Mouse (Mus musculus): Measurements from ENCODE around the gene Zic4.
A peak's percentile ranks its signal among the peaks of the same experiment; 100 is the strongest.

Zic4 gene

GRCm38 (mm10) chr9:91361856-91362601, at the start of gene Zic4:
TSS of gene Zic4 (plus strand) at chr9:91362413.
- ATAC-seq (ENCODE audit: insufficient number of reproducible peaks, low FRiP score, low TSS enrichment): no peak

- peak; percentile 92 for ATAC-seq (ENCODE audit: insufficient number of reproducible peaks, low FRiP score, low TSS enrichment)
Measured at GRCm38 (mm10) chr9:91347591-91347990, 14.6 kb upstream of the Zic4 start.

GRCm38 (mm10) chr9:91348746-91349145, 13.5 kb upstream of the Zic4 start:
- no peak for ATAC-seq (ENCODE audit: insufficient number of reproducible peaks, low FRiP score, low TSS enrichment)

- no peak for ATAC-seq (ENCODE audit: insufficient number of reproducible peaks, low FRiP score, low TSS enrichment)
Measured at GRCm38 (mm10) chr9:91350211-91350791, 11.9 kb upstream of the Zic4 start.

DNA sequence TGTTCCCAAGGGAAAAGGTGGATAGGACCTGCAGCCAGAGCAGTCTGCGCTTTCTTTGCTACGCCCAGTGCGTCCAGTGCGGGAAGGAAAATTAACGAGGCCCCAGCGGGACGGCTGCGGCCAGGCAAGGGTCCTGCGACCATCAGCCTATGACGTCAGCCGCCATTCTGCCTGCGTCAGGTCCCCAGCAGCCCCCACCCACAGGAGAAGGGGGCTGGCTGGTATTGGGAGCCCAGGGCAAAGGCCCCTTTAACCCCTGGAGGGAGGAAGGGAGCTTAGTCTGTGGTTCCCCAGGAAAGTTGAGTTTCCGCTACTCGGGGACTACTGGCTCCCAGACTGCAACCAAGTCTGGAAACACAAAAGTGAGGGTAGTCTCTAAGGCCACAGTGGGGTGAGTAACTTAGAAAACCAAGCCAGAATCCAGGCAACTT, 11.3 kb upstream of the Zic4 start:
- no peak for ATAC-seq (ENCODE audit: insufficient number of reproducible peaks, low FRiP score, low TSS enrichment)

DNA sequence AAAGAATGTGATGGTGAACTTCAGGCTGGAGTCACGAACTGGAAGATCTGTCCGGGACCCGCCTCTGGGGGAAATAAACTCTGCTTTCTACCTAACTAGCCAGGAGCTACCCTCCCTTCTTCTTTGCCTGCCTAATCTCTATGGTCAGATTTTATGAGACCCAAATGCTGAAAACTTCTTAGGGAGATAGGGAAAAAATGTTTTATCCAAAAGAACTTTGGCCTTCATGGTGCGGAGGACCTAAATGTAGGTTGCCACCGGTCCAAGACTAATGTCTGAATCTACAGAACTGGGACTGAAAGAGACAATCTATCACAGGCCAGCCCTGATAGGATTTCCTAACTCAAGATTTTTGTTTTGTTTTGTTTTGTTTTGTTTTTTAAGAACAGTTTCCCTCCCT, 10.9 kb upstream of the Zic4 start:
- no peak for ATAC-seq (ENCODE audit: insufficient number of reproducible peaks, low FRiP score, low TSS enrichment)

DNA sequence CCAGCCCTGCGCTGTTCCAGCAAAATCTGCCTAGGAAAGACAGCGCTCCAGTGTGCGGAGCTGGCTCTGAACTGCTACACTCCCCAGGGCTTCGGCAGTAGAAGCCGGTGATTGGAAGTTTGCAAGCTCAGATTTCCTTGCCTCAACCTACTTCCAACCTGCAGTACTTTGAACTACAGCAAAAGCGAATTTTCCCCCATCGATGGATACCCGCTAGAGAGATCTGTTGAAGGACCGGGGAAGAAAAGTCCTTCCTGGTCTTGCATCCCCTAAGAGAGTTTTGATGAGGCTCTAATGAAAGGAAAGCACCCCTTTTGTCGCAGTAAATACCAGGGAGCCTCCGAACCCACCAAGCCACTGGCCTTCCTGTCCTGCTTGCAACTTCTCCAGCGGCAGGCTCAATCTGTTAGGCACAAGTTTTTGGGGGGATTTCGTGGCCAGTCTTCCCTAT, 10.2 kb upstream of the Zic4 start:
- ATAC-seq (ENCODE audit: insufficient number of reproducible peaks, low FRiP score, low TSS enrichment): no peak

DNA sequence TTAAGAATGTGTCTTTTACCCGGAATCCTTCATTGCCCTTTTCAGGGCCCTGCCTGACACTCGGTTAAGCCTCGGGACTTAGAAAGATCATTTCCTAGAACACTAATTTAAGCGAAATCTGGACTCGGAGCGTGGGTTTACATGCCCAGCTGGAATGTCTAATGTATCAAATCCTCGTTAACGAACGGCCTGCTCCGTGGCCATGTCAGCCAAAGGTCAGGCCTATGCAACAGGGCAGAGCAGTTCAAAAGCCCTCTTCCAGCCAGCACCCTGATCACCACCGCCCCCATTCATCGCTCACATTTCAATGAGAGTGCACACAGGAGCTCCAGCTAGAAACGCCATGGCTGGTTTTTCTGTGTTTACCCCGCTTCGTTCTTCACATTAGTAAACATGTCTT, 9.4 kb upstream of the Zic4 start:
- no peak for ATAC-seq (ENCODE audit: insufficient number of reproducible peaks, low FRiP score, low TSS enrichment)

- no peak for ATAC-seq (ENCODE audit: insufficient number of reproducible peaks, low FRiP score, low TSS enrichment)
Measured at GRCm38 (mm10) chr9:91353551-91354433, 8.4 kb upstream of the Zic4 start.

DNA sequence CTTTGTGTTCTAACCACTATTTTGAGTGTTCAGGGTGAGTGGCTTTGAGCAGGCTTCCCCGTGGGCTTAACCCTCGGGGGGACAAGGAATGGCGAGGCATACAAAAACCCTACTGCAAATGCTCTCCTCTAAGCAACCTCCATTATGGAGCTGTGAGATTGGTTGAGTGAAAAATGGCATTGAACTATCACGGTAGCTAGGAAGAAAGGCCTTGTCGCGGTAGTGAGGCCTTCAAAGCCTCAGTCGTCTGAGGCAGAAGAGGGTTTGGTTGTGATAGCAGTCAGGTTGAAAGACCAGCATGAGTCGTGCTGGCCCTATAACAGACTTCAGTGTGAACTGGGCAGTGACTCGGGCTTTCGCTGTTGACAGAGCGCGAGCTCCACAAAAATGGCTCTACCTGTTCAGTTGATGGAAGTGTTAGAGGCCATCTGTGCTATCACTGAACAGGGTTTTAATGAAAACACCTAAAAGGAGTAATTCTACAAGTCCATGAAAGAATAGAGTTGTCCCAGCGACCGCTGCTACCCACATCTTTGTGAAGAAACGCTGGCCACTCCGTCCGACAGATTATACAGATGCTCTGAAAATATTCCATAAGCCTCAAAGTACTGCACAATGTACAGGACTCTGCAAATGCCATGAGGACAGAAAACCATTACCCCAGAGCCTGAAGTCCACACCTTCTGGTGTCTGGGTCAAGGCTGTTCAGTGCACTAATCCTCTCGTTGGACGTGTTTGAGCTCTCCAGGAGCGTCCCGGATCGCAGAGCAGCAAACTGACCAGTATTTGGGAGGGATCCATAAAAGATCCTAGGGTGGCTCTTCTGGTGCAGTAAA, 7.6 kb upstream of the Zic4 start:
- ATAC-seq (ENCODE audit: insufficient number of reproducible peaks, low FRiP score, low TSS enrichment): 0 out of 2 replicates have a peak, but pooled peaks have one; percentile 24

DNA sequence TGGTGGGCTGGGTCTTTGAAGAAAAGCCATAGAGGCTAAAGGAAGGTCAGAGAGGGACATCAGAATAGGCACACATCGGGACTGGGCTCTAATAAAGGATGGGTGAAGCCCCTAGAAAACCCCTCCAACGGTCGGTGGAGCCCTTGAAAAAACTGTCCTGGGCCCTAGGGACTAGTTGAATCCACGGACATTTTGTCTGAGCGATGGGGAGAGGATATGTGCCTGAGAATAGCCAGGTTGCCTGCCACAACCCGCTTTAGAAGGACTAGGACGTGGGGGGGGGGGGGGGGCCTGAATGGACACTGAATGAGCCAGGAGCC, 7.0 kb upstream of the Zic4 start:
- no peak for ATAC-seq (ENCODE audit: insufficient number of reproducible peaks, low FRiP score, low TSS enrichment)

DNA sequence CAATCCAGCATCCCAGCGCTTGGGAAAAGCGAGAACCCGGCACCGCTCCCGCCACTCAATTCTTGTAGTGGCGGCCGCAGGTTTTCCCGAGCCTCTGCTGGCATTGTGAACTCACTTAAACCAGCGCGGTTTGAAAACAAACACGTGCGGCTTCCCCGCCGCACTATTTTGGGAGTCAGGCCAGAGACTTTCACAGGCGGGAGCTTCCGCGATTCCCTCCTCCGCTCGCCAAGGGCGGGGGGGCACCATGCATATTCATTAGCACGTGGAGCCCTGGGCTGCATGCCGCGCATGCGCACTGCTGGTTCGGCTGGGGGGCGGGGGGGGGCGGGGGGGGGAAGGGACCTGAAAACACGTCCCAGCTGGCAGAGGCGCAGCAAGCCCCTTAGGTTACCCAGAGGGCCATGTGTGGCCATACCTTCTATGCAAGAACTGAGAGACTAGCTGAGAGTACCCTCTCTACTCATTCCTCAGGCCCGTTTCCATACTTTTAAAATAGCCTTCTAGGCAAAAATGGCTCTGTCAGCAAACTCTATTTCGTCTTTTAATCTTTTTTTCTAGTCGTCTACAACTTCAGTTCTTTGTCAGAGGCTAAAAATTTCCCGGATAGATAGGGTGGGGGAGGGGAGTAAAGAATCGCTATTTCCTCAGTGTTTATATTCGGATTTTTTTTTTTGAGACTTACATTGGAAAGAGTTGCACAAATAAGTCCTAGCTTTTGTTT, 6.4 kb upstream of the Zic4 start:
- ATAC-seq (ENCODE audit: insufficient number of reproducible peaks, low FRiP score, low TSS enrichment): peak; percentile 62

DNA sequence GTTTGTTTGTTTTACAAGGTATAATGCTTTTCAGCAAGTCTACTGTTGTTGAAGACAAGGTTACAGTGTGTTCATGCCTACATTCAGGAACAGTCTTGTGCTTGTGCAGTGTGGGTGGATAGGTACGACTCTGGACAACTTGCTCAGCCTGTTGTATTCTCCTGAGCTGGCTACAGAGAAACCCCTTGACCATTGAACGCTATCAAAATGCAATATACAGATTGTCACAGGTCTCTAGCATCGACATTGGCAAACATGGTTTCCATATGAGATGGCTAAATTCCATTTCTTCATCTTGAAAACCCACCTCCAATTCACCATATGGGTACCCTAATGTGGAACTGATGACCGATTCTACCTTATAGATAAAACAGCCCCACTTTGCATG, 5.9 kb upstream of the Zic4 start:
- ATAC-seq (ENCODE audit: insufficient number of reproducible peaks, low FRiP score, low TSS enrichment): no peak

GRCm38 (mm10) chr9:91357321-91357720, 4.9 kb upstream of the Zic4 start:
- no peak for ATAC-seq (ENCODE audit: insufficient number of reproducible peaks, low FRiP score, low TSS enrichment)

DNA sequence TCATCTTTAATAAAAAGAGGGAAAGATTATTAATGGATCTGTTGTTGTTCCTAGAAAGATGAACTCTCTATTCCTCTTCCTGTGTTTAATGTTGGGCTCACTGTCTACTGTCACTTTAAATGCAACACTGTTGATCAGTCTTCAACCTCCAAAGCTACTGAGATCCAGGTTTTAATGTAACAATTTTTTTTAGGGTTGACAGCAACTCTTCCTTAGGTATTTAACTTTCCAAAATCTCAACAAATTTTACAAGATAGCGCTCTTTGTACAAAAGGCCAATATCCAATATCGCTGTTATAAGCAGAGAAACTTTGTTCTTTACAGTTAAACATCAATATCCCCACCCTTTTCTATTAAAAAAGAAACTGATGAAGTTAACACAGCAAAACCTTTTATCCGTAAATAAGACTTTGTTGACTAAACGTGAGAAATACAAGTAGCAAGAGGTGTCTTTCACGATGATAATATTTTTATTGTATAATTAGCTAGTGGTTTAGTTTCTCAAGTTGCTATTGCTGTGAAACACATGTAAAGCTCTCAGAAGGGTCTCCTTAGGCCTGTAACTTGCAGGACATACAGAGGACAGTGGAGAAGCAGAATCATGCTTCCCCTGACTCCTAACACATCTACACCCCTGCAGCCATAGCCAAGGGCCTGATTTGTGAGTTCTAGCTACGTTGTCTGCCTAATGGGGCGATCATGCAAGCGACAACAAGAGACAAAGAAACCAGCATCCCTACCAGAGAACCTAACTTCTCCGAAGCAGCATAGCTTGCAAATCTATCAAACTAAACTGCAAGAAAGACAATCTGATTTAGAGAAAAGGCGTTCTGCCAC, 3.1 kb upstream of the Zic4 start:
- ATAC-seq (ENCODE audit: insufficient number of reproducible peaks, low FRiP score, low TSS enrichment): no peak

- no peak for ATAC-seq (ENCODE audit: insufficient number of reproducible peaks, low FRiP score, low TSS enrichment)
Measured at GRCm38 (mm10) chr9:91360151-91361032, 1.8 kb upstream of the Zic4 start.

- no peak for ATAC-seq (ENCODE audit: insufficient number of reproducible peaks, low FRiP score, low TSS enrichment)
Measured at GRCm38 (mm10) chr9:91361033-91361855, 969 bp upstream of the Zic4 start.

All from cerebellum, adult (tissue).